ENCODE assay signal across 7 mouse cellular contexts in genomic region chr1:193130839-193131238, GRCm38 (mm10). TPM values are rescaled to one million over a fixed set of nuclear protein-coding genes. Genes with fewer than 3 reads are reported as not detected.
DNase-seq lines count a peak whose midpoint lies in the region; ATAC-seq lines count a peak whose summit lies in the region.

No protein-coding gene starts in this region.

- H3K36me3 ChIP-seq in megakaryocyte, embryonic 14.5 days (replicated peaks; ENCODE audit: low read length) = peaks cover 20% of the 10 kb centered on the region
- peaks cover 24% of the 10 kb centered on the region for H3K36me3 ChIP-seq in forebrain, embryonic 10.5 days (replicated peaks)
- peaks cover 6% of the 10 kb centered on the region; the same call in 1 of the 2 replicates for H3K36me3 ChIP-seq in limb, embryonic 11.5 days (ENCODE audit: control insufficient read depth, insufficient read depth, low read length)
- H3K36me3 ChIP-seq in stomach, embryonic 16.5 days (ENCODE audit: control insufficient read depth, insufficient read depth, low read length) = no peaks in the 10 kb centered on the region

- no peak for DNase-seq in forebrain, embryonic 10.5 days (ENCODE audit: extremely low spot score, low spot score)
- no peak for DNase-seq in limb, embryonic 11.5 days (ENCODE audit: low spot score)
- no peak for DNase-seq in left cerebral cortex, adult 8-10 months (ENCODE audit: low spot score in 2 of 2)
- DNase-seq in spleen, postnatal 10 days (ENCODE audit: low spot score in 2 of 2) = no peak

- ATAC-seq in megakaryocyte, adult 5-6 weeks (ENCODE audit: poor library complexity, severe bottlenecking) = no peak
- ATAC-seq in limb, embryonic 11.5 days (ENCODE audit: insufficient number of reproducible peaks, low FRiP score, low TSS enrichment, low read depth) = 0 out of 2 replicates have a peak, but pooled peaks have one; percentile 36
- peak; percentile 51 for ATAC-seq in stomach, embryonic 16.5 days (ENCODE audit: insufficient read depth, low FRiP score)

- peak overlapping the region; percentile 90 for H3K27ac ChIP-seq in forebrain, embryonic 10.5 days
- no peak overlapping the region for H3K27ac ChIP-seq in limb, embryonic 11.5 days (replicated peaks; ENCODE audit: low read depth, low read length)
- H3K27ac ChIP-seq in stomach, embryonic 16.5 days (ENCODE audit: low read length) = peak overlapping the region; percentile 74

- 85% methylated on average over 8 of the region's 8 CpGs for WGBS in forebrain, embryonic 10.5 days
- 63% methylated on average over 8 of the region's 8 CpGs for WGBS in limb, embryonic 11.5 days
- WGBS in stomach, embryonic 16.5 days = 50% methylated on average over 8 of the region's 8 CpGs

- peak overlapping the region; percentile 97 for H3K4me3 ChIP-seq in megakaryocyte, embryonic 14.5 days (replicated peaks)
- peak overlapping the region; percentile 95 for H3K4me3 ChIP-seq in forebrain, embryonic 10.5 days
- no peak overlapping the region for H3K4me3 ChIP-seq in limb, embryonic 11.5 days (ENCODE audit: low read depth, low read length)
- H3K4me3 ChIP-seq in stomach, embryonic 16.5 days (replicated peaks; ENCODE audit: low read length) = peak overlapping the region; percentile 96

- peaks cover 7% of the 10 kb centered on the region for H3K27me3 ChIP-seq in megakaryocyte, embryonic 14.5 days (replicated peaks)
- no peaks in the 10 kb centered on the region for H3K27me3 ChIP-seq in forebrain, embryonic 10.5 days (ENCODE audit: poor library complexity, severe bottlenecking)
- H3K27me3 ChIP-seq in limb, embryonic 11.5 days (ENCODE audit: control insufficient read depth, insufficient read depth, low read length) = no peaks in the 10 kb centered on the region
- H3K27me3 ChIP-seq in stomach, embryonic 16.5 days (ENCODE audit: control insufficient read depth, insufficient read depth, low read length) = no peaks in the 10 kb centered on the region

- H3K9ac ChIP-seq in limb, embryonic 11.5 days (ENCODE audit: low read length) = peak overlapping the region; percentile 50
- H3K9ac ChIP-seq in stomach, embryonic 16.5 days (ENCODE audit: low read length) = 0 out of 2 replicates have a peak overlapping the region, but pooled peaks have one; percentile 51

- H3K4me1 ChIP-seq in megakaryocyte, embryonic 14.5 days = peaks cover 34% of the 10 kb centered on the region
- peaks cover 15% of the 10 kb centered on the region for H3K4me1 ChIP-seq in forebrain, embryonic 10.5 days
- peaks cover 5% of the 10 kb centered on the region; the same call in 1 of the 2 replicates for H3K4me1 ChIP-seq in limb, embryonic 11.5 days (ENCODE audit: control insufficient read depth, insufficient read depth, low read length)
- H3K4me1 ChIP-seq in stomach, embryonic 16.5 days (ENCODE audit: control insufficient read depth, insufficient read depth, low read length) = peaks cover 8% of the 10 kb centered on the region

- H3K9me3 ChIP-seq in megakaryocyte, embryonic 14.5 days = no peaks in the 10 kb centered on the region
- no peaks in the 10 kb centered on the region for H3K9me3 ChIP-seq in forebrain, embryonic 10.5 days
- no peaks in the 10 kb centered on the region for H3K9me3 ChIP-seq in limb, embryonic 11.5 days (ENCODE audit: control insufficient read depth, low read length)
- H3K9me3 ChIP-seq in stomach, embryonic 16.5 days (replicated peaks; ENCODE audit: control insufficient read depth, low read length) = no peaks in the 10 kb centered on the region

- no peak overlapping the region for H3K4me2 ChIP-seq in limb, embryonic 11.5 days (ENCODE audit: low read depth, severe bottlenecking)
- peak overlapping the region; percentile 53; the same call in 1 of the 2 replicates for H3K4me2 ChIP-seq in stomach, embryonic 16.5 days (ENCODE audit: low read depth, low read length)

RNA-seq across cellular contexts. Expression of gene Diexf, which starts 0.8 kb away (rescaled TPM):
- polyA plus RNA-seq in megakaryocyte, embryonic 14.5 days (2012; ENCODE audit: insufficient read depth, low replicate concordance) = 0.84 TPM in 1 of 2 replicates, not detected in the other
- 4.4 and 5.8 TPM in 2 replicates for total RNA-seq in megakaryocyte, adult 5-6 weeks (2015)
- total RNA-seq in megakaryocyte, adult 5-6 weeks (2017) = 8.4 and 10.4 TPM in 2 replicates
- polyA plus RNA-seq in forebrain, embryonic 10.5 days (2016; fragmentation: Nextera tagmentation; extraction: Ambion mirVana) = 10.2 TPM in 2 replicates
- polyA plus RNA-seq in limb, embryonic 11.5 days (2014; fragmentation: Nextera tagmentation; extraction: Ambion mirVana) = 12.2 and 13.3 TPM in 2 replicates
- 6.6 and 6.8 TPM in 2 replicates for polyA plus RNA-seq in stomach, embryonic 16.5 days (2015; fragmentation: Nextera tagmentation; extraction: Ambion mirVana)
- total RNA-seq in left cerebral cortex, adult 8-10 months (2022) = 10 to 100 TPM; 17.0 to 21.9 (median 19.7) TPM

RNA-seq across cellular contexts. Expression of gene Irf6, which starts 22.1 kb away (rescaled TPM):
- polyA plus RNA-seq in megakaryocyte, embryonic 14.5 days (2012; ENCODE audit: insufficient read depth, low replicate concordance) = not detected in 2 replicates
- 0.21 TPM in 1 of 2 replicates, not detected in the other for total RNA-seq in megakaryocyte, adult 5-6 weeks (2015)
- total RNA-seq in megakaryocyte, adult 5-6 weeks (2017) = 0.24 and 0.26 TPM in 2 replicates
- polyA plus RNA-seq in forebrain, embryonic 10.5 days (2016; fragmentation: Nextera tagmentation; extraction: Ambion mirVana) = 3.8 and 3.9 TPM in 2 replicates
- 8.2 and 11.5 TPM in 2 replicates for polyA plus RNA-seq in limb, embryonic 11.5 days (2014; fragmentation: Nextera tagmentation; extraction: Ambion mirVana)
- polyA plus RNA-seq in stomach, embryonic 16.5 days (2015; fragmentation: Nextera tagmentation; extraction: Ambion mirVana) = 74.0 and 91.4 TPM in 2 replicates
- 1 to 10 TPM; 1.2 to 2.7 (median 1.5) TPM for total RNA-seq in left cerebral cortex, adult 8-10 months (2022)

RNA-seq across cellular contexts. Expression of gene A130010J15Rik, which starts 37.0 kb away (rescaled TPM):
- polyA plus RNA-seq in megakaryocyte, embryonic 14.5 days (2012; ENCODE audit: insufficient read depth, low replicate concordance) = 1.0 and 1.5 TPM in 2 replicates
- 4.4 and 4.6 TPM in 2 replicates for total RNA-seq in megakaryocyte, adult 5-6 weeks (2015)
- 4.6 and 5.2 TPM in 2 replicates for total RNA-seq in megakaryocyte, adult 5-6 weeks (2017)
- 17.0 and 18.1 TPM in 2 replicates for polyA plus RNA-seq in forebrain, embryonic 10.5 days (2016; fragmentation: Nextera tagmentation; extraction: Ambion mirVana)
- 15.5 and 17.8 TPM in 2 replicates for polyA plus RNA-seq in limb, embryonic 11.5 days (2014; fragmentation: Nextera tagmentation; extraction: Ambion mirVana)
- polyA plus RNA-seq in stomach, embryonic 16.5 days (2015; fragmentation: Nextera tagmentation; extraction: Ambion mirVana) = 15.8 and 17.7 TPM in 2 replicates
- 1 to 10 TPM; 3.7 to 4.9 (median 4.2) TPM for total RNA-seq in left cerebral cortex, adult 8-10 months (2022)
